Mouse (Mus musculus) stomach, adult 2 months (tissue): ENCODE data around the gene Olfr799. TPM values are rescaled to one million over a fixed set of nuclear protein-coding genes. Genes with fewer than 3 reads are reported as not detected.

Experiments used
- polyA plus RNA-seq: library from polyadenylated mRNA; depleted of rRNA; stranded (reverse); fragments of >200 nt; gene quantifications from 2 replicates; pipeline ENCODE4 v1.2.3, GENCODE M21; 2012; rRNA removed

The Olfr799 gene
- polyA plus RNA-seq = not detected in 2 replicates

DNA sequence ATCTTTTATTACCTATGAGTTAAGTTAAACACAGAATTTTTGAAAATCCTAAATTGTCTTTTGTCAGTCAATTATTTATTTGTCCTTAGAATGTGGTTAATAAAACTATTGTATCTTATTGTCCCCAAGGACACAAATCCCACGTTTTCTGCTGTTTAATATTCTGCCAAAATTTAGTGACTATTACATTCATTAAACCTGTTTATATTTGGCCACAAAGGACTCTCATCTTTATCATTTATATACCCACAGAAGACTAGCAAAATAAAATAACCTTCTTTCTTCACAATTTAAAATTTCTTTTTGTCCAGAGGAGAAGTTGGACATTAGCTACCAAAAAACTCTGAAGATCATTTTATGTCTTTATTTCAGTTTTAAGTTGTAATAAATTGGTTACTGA, at the start of gene Olfr799:
Olfr799 (plus strand) TSS at position 301 of the 400 bp plus-strand sequence.

DNA sequence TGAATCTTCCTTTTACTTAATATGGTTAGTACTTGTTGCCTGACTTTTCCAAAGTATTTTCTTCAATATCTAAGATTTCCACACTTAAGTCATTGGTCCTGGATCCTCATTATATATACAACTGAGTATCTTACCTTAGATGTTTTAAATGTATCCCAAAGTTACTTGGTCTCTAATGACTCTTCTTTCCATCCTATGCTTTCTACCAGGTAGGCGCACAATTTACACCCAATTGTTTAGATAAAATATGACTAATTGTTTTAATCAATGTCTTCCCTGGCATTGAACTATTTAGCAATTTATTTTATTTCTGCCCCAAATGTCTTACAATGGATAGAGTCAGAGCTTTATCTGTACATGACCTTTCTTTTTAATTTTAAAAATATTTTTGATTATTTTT, 24.8 kb upstream of the Olfr799 start, which contains the start of gene Olfr796:
Olfr796 (minus strand) TSS at position 101 of the 400 bp plus-strand sequence.

DNA sequence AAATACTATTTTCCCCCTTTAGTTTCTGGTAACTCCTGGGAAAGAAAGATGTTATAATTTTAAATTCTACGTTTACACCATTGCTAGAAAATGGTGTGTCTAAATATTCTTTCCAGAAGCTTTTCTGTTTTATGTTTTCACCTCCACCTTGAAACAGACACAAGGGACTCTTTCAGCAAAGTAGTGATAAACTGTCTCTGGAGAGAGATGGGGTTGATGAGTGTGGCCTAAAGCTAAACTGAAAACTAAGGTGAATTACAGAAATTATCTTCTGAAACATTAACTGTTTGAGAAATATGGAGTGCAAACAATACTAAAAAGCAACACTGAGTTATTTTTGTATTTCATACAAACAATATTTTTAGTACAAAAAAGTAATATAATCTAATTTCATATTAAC, 9.4 kb upstream of the Olfr799 start, which contains the start of gene Olfr798:
Olfr798 (minus strand) TSS at position 101 of the 400 bp plus-strand sequence.

DNA sequence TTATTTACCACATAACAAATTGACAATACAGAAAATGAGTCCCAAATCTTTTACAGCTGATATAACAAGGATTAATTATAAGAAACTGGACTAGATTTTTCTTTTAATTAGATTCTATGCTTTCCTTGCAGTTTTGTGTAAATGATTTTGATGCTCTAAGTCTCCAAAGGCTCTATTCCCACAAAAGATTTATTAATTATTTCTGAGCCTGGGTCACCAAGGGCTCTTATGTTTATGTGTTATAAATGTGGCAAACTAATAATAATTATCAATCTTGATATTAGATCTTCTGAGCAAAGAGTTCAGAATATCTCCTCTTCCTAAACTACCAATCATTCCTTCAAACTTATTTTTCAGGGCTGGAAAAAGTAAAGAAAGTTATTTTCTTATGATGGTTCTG, 20.1 kb downstream of the Olfr799 start, which contains the start of gene Olfr800:
Olfr800 (plus strand) TSS at position 301 of the 400 bp plus-strand sequence.

DNA sequence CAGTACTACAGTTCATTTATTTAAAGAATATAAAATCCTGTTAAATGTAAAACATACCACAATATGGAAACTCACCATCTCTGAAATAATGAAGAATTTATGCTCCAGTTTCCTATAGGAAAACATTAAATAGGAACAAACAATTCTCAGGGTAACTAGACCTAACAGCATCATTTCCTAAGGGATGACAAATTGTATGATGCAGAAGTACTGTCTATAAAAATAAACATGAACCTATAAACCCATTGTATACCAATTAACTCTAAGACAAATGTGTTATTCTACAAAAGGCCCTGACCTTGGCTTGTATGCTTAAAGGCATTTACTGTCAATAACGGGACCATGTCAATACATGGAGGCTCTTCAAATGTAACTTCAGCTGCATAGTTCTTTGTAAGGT, 36.5 kb downstream of the Olfr799 start, which contains the start of gene Olfr801:
Olfr801 (minus strand) TSS at position 101 of the 400 bp plus-strand sequence.

DNA sequence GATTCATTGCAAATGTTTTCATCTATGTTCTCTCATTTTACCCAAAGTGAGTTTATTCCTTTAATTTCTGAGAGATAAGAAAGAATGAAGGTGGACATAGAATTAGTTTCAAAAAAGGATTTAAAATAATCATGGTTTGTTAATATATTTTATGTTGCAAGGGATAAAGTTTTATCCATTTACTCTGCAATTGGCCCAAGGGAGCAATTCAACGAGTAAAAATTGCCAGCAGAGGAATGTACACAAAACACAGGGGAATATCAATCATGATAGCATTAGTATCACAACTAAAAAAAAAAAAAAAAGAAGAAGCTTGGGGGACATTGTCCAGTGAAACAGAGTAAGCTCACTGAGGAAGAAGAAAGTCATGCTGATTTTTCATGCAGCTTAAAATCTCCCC, 50.8 kb downstream of the Olfr799 start, which contains the start of gene Olfr802:
Olfr802 (minus strand) TSS at position 101 of the 400 bp plus-strand sequence.

DNA sequence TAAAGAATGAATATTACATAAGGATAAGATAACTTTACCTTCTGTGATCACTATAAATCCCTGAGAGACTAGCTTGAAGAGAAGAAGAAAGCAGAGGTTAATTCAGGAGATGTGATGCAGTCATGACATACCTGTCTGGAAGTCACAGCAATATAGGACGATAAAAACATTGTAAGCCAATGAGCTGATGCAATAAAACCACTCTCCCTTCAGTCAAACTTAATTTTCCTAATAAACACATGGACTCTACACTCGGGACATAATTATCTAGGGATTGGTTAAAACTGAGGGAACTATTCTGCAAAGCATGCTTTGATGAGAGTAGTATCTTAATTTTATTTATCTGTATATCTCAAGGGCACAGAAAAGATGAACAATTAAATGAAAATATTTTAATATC, 56.9 kb downstream of the Olfr799 start, which contains the start of gene Olfr803:
Olfr803 (minus strand) TSS at position 101 of the 400 bp plus-strand sequence.

Other genes starting within 250 kb of the Olfr799 start
- not detected in 2 replicates for gene Olfr785, start 232.1 kb upstream of the Olfr799 start, polyA plus RNA-seq
- not detected in 2 replicates for gene Olfr786, start 210.2 kb upstream of the Olfr799 start, polyA plus RNA-seq
- gene Olfr787, start 175.6 kb upstream of the Olfr799 start, polyA plus RNA-seq = not detected in 2 replicates
- not detected in 2 replicates for gene Olfr788, start 166.5 kb upstream of the Olfr799 start, polyA plus RNA-seq
- not detected in 2 replicates for gene Olfr789, start 152.7 kb upstream of the Olfr799 start, polyA plus RNA-seq
- not detected in 2 replicates for gene Olfr790, start 139.0 kb upstream of the Olfr799 start, polyA plus RNA-seq
- gene Olfr791, start 115.7 kb upstream of the Olfr799 start, polyA plus RNA-seq = not detected in 2 replicates
- not detected in 2 replicates for gene Olfr792, start 98.3 kb upstream of the Olfr799 start, polyA plus RNA-seq
- gene Olfr794, start 69.8 kb upstream of the Olfr799 start, polyA plus RNA-seq = not detected in 2 replicates
- not detected in 2 replicates for gene Olfr796, start 24.9 kb upstream of the Olfr799 start, polyA plus RNA-seq
- not detected in 2 replicates for gene Olfr798, start 9.6 kb upstream of the Olfr799 start, polyA plus RNA-seq
- not detected in 2 replicates for gene Olfr800, start 20.2 kb downstream of the Olfr799 start, polyA plus RNA-seq
- not detected in 2 replicates for gene Olfr801, start 36.4 kb downstream of the Olfr799 start, polyA plus RNA-seq
- gene Olfr802, start 50.7 kb downstream of the Olfr799 start, polyA plus RNA-seq = not detected in 2 replicates
- gene Olfr803, start 56.8 kb downstream of the Olfr799 start, polyA plus RNA-seq = not detected in 2 replicates
- gene Olfr804, start 65.7 kb downstream of the Olfr799 start, polyA plus RNA-seq = not detected in 2 replicates
- gene Olfr805, start 91.9 kb downstream of the Olfr799 start, polyA plus RNA-seq = not detected in 2 replicates
- gene Olfr806, start 104.4 kb downstream of the Olfr799 start, polyA plus RNA-seq = not detected in 2 replicates
- not detected in 2 replicates for gene Olfr807, start 120.3 kb downstream of the Olfr799 start, polyA plus RNA-seq
- not detected in 2 replicates for gene Olfr808, start 128.0 kb downstream of the Olfr799 start, polyA plus RNA-seq
- not detected in 2 replicates for gene Olfr809, start 137.2 kb downstream of the Olfr799 start, polyA plus RNA-seq
- not detected in 2 replicates for gene Olfr810, start 157.4 kb downstream of the Olfr799 start, polyA plus RNA-seq
- not detected in 2 replicates for gene Olfr811, start 166.9 kb downstream of the Olfr799 start, polyA plus RNA-seq
- not detected in 2 replicates for gene Olfr812, start 208.6 kb downstream of the Olfr799 start, polyA plus RNA-seq
- gene Olfr813, start 217.9 kb downstream of the Olfr799 start, polyA plus RNA-seq = not detected in 2 replicates
- gene Olfr814, start 242.4 kb downstream of the Olfr799 start, polyA plus RNA-seq = not detected in 2 replicates